Mouse (Mus musculus): ENCODE results near the gene Dlg2.
A peak's percentile ranks its signal among the peaks of the same experiment; 100 is the strongest.

Gene Dlg2

DNA sequence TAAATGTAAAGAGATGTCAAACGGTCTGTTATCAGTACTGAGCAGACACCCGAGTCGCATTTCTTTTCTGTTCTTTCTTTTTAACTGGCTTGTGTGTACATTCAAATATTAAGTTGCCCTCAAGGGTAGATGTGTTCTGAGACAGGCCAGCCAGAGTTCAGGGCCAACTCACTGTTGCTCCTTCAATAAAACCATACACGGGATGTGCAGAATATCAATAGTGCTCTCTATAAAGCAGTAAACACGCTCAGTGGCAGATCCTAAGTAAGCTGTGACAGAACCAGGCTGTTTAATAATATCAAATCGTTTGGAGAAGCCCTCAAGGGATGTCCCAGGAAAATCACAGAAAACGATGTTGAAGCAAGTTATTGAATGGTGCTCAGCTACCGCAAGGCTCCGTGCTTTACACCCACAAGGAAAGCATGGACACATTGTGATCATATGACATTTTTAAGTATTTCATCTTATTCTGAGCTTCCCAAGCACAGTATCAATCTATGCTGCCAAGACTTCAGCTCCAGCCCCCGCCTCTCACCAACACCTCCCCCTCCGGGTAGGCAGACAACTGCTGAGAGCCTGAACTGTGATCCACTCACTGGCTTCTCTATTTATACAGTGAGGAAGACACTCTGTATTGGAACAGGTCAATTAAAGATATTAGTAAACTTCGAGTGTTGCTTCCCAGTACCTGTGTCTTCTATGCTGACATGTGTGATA lies 1458.6 kb downstream of the Dlg2 start:
- DNase-seq (ENCODE audit: low spot score), result peak; percentile 31

DNA sequence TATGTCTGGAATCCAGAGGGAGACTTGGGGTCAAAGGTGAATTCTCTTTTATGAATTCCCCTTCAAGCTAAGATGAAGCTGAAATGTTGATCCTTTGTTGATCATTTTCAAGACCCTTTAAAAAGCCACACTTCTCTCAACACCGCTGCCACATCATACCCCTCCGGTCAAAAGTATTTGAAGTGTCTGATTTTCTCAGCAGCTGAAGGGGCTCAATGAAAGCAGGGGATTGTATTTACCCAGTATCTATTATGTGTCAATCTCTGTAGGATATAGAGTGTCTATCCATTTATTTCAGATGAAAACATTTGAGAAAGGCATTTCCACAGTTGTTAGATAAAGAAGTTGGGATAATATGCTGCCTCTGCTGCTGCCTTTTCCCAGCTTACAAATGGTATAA lies 1459.7 kb downstream of the Dlg2 start:
- no peak for DNase-seq (ENCODE audit: low spot score)

- no peak for DNase-seq (ENCODE audit: low spot score)
Observed at GRCm38 (mm10) chr7:91943224-91943623, 1466.8 kb downstream of the Dlg2 start.

DNA sequence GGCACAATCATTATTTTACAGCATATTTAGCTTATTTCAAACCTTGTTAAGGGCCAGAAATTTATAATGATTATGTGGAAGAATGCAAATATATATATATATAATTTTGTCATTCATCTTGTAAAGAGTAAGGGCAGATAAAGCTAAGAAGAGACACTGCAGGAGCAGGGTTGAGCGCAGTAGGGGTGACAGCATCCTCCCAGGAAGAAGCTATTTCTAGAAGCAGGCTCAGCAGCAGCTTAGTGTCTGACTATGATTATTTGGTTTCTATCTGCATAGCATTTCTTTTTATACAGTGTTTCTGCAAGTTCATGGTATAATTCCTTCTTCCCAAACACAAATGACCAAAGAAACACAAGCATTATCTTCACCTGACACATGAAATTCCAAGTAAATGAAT lies 1479.1 kb downstream of the Dlg2 start:
- no peak for DNase-seq (ENCODE audit: low spot score)

DNA sequence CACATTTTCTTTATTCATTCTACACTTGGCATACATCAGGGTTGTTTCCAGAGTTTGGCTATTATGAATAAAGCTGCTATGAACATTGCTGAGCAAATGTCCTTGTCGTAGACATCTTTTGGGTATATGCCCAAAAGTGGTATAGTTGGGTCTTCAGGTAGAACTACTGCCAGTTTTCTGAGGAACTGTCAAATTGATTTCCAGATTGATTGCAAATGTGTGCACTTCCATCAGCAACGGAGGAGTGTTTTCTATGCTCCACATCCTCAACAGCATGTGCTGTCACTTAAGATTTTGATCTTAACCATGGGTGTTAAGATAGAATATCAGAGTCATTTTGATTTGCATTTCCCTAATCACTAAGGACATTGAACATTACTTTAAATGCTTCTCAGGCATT lies 1486.5 kb downstream of the Dlg2 start:
- no peak for DNase-seq (ENCODE audit: low spot score)

GRCm38 (mm10) chr7:91972970-91973369 lies 1496.5 kb downstream of the Dlg2 start:
- no peak for DNase-seq (ENCODE audit: low spot score)

- DNase-seq (ENCODE audit: low spot score), result no peak
Observed at GRCm38 (mm10) chr7:92003769-92004455, 1527.4 kb downstream of the Dlg2 start.

DNA sequence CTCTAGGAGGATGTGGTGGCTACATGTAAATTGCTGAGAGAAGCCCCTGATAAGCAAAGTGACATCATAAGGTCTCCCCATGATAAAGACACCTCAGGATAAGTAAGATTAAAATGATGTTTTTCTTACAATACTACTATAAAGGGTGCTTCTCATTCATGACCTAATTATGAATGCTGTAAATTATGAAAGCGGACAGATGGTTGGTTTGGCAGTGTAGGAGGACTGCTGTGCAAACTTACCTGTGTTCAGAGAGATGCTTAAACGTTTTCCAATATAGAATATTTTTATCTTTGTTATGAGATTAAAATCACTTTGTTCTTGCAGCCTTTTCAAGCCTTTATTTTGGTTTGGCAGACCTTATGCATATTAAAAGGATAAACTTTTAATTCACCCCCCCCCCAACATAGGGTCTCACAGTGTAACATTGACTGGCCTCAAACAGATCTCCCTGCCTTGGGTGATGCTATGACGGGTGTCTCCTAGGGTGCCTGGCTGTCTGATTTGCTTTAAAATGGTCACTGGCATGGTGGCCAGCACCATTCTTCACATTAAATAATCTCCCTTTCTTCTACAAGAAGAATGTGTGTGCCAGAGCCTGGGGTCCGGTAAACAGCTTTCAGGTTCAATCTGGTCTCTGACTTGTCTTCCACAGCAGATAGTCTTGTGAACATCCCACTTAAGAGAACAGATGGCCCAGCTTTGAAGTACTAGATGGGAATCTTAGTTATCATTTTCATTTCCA lies 1529.4 kb downstream of the Dlg2 start:
- no peak for DNase-seq (ENCODE audit: low spot score)

DNA sequence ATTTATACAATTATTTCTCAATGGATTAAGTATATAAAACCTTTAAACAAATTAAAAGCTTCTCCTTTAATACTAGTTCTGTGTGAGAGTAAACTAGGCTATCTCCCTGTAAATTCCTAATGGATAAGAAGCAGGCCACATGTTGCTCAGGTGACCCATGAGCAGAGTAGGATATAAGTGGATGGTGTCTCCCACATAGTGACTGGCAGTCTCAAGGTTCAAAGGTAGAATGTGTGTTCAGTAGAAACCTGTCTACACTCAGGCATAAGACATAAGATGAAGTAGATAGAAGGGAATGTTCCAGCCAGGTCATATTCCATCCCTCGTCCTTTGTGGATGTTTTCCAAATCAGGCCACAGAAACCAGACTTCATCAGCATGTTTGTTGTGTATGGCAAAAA lies 1532.2 kb downstream of the Dlg2 start:
- DNase-seq (ENCODE audit: low spot score), result no peak

- DNase-seq (ENCODE audit: low spot score), result no peak
Observed at GRCm38 (mm10) chr7:92024928-92025327, 1548.5 kb downstream of the Dlg2 start.

- no peak for DNase-seq (ENCODE audit: low spot score)
Observed at GRCm38 (mm10) chr7:92025465-92026056, 1549.1 kb downstream of the Dlg2 start.

DNA sequence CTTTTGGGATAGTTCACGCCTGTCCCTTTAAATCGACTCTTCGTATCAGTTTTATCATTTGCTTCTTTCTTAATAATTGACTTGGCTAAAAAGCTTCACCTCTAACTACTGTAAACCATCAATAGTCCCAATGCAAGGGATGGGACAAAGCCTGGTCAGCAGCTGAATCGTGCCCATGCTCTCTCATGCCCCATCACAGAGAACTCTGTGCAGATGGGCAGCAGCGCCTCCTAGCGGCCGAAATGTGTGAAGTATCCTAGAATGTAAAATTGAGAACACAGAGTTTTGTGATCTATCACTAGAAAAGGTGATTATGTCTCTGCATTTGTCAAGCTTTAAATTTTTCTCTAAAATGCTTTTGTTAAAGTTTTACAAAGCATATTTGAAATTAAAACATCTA lies 1550.6 kb downstream of the Dlg2 start:
- peak; percentile 29 for DNase-seq (ENCODE audit: low spot score)

DNA sequence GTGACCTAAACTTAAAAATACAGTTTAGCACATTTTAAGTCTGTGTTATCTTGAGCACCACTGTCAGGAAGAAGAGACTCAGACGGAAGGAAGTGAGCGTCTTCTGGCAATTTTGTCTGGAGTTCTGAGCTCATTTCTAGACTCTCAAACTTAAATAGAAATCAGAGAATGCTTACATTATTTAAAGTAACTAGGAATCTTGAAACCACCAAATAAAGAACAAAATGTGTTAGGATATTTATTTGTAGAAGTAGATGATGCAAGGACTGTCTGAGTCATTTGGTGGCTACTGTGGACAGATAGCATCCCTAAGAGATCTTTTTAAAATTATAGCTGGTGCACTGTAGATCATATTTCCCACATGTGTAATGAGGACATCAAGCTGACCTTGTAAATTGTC lies 1557.8 kb downstream of the Dlg2 start:
- DNase-seq (ENCODE audit: low spot score), result no peak

GRCm38 (mm10) chr7:92040187-92040586 lies 1563.7 kb downstream of the Dlg2 start:
- no peak for DNase-seq (ENCODE audit: low spot score)

DNA sequence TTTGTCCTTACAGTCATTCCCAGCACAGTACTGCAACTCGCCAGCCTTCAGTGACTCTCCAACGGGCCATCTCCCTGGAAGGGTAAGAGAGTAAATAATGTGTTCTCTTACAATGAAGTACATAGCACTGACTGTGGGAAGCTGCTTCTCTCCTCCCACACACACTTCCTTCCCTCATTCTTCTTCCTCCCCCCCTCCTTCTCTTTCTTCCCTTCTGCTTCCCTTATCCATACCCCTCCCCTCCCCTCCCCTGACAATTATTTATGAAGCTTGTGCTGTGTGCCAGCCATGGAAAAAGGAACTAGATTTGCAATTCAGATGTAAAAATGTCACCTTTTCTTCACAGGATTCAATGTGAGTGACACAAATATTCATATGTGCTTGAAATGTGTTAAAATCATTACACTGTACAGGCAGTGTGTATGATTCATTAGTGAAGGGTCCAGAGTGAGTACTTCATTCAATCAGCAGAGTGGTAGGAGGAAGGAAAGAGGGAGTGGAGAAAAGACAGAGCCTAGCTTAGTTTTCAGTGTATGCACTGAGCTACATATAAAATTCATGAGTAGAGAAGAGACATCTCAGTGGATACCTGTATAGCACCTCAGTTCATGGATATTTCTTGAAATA lies 1564.4 kb downstream of the Dlg2 start:
- DNase-seq (ENCODE audit: low spot score), result no peak

- no peak for DNase-seq (ENCODE audit: low spot score)
Observed at GRCm38 (mm10) chr7:92044966-92045365, 1568.5 kb downstream of the Dlg2 start.

GRCm38 (mm10) chr7:92047271-92047670 lies 1570.8 kb downstream of the Dlg2 start:
- no peak for DNase-seq (ENCODE audit: low spot score)

- peak; percentile 42 for DNase-seq (ENCODE audit: low spot score)
Observed at GRCm38 (mm10) chr7:92048876-92049275, 1572.4 kb downstream of the Dlg2 start.

DNA sequence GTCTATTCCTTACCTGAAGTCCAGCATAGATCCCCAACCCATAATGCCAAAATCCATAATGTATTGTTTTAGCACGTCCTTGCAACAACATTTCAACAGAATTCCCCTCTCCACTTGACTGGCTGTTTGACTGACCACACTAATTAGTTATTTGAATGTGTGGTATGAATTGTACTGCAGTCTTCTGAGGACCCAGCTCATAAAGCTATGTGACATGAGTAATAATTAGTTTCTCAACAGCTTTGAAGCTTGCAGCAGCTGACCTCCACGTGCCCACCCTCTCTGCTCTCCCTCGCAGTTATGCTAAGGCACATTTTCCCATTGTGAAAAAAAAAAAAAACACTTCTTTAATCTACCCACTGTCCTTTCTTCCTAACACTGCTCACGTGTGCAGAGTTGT lies 1590.4 kb downstream of the Dlg2 start:
- no peak for DNase-seq (ENCODE audit: low spot score)

DNA sequence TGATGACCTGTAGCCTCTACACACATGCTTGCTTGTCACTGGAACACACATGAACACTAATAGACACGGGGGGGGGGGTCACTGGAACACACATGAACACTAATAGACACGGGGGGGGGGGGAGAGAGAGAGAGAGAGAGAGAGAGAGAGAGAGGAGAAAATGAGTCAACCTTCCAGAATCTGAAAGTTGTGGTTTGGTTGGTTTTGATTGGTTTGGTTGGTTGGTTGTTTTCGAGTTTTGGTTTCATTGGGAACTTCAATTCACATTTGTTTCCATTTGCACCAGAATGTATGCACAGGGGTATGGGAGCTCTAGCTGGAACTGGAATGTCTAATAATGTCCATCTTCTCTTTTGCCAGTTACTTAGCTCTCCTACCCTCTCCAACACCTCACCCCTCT lies 1611.0 kb downstream of the Dlg2 start:
- DNase-seq (ENCODE audit: low spot score), result no peak

DNA sequence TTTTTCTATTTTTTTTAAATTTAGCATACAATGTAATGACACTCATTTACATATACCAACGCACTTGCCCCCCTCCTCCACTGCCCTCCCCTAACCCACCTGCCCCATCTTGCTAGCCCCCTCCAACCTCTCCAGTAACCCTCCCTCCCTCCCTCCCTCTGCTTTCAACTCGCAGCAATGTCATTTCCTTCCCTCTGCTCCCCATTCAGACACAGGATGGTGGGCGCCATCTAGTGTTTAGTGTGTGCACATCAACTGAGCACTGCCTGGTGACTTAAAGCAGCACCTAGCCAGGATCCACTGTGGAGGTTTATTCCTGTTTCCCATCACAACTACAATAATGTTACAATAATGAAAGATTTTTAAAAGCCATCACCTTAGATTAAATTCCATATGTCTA lies 1617.4 kb downstream of the Dlg2 start:
- peak; percentile 72 for DNase-seq (ENCODE audit: low spot score)

DNA sequence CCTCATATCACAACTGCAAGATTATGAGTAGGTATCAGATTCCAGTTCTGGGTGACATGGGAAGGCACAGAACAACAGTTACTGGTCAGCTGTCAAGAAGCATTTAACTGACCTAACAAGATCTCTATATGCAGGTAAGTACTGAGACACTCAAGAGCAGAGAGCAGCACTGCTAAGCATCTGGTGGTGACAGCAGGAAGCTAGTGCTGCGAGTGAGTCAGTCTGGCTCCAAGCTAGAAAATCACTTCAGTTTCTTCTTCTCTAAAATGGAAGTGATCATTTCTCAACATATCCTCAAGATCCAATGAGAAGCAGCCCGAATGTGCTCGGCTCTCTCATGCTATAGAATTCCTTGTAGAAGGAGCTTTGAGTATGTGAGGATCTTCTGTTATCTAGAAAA lies 1618.7 kb downstream of the Dlg2 start:
- DNase-seq (ENCODE audit: low spot score), result no peak
